Mouse (Mus musculus) adipocyte (in vitro differentiated cells): ENCODE data around the gene Sucla2.

ENCODE experiments used
- DNase-seq: peaks from one replicate; pipeline ENCODE4 v3.0.0-alpha.2; 2016; ENCODE audit warnings: low spot score

Gene Sucla2

DNA sequence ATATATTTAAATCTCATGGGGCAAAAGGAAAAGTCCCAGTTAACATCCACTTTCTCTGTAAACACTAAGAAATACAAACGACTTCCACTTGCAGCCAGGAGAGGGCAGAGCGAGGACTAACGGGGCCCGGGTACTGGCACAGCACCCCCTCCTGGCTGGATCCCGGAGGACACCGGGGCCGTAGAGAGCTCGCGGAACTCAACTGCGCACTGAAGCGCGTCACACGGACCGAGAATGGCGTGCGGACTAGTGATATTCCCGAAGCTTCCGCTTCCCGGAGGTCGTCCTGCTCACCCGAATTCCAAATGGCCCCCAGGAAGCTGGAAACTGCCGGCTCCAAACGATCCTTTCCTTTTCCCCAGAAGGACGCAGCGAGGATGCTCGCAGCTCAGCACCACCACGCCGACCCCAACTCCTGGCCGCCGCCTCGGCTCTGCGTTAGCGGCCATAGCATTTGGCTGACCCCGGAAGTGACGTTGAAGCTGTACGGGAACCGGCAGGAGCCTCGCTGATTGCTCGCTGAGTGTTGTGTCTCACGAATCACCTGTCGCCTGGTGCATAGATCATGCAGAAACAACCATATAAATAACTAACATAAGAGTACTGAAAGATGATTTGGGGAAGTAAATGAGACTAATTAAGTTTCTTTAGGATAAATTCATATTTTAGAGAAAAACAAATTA is at the start of gene Sucla2:
Sucla2 (plus strand) TSS at position 554 of the 683 bp plus-strand sequence.
- peak; percentile 97 for DNase-seq

DNA sequence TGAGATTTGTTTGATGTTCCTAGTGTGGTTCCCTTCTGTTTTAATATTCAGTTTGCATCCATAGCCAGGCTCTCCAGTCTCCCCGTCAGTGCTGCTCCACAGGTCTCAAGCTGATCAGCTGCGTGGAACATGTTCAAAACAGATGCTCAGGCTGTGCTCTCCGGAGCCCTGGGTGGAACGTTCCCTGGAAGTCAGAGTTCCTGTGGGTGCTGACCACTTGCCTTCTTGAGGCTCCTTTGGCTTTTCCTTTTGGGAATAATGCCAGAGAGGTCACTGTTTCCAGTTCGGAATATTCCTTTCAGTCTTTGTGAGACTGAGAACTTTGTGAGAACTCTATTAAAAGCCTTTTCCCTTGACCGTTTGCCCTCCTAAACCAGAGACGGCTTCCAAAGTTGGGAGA is 49.6 kb upstream of the Sucla2 start:
- peak; percentile 22 for DNase-seq

DNA sequence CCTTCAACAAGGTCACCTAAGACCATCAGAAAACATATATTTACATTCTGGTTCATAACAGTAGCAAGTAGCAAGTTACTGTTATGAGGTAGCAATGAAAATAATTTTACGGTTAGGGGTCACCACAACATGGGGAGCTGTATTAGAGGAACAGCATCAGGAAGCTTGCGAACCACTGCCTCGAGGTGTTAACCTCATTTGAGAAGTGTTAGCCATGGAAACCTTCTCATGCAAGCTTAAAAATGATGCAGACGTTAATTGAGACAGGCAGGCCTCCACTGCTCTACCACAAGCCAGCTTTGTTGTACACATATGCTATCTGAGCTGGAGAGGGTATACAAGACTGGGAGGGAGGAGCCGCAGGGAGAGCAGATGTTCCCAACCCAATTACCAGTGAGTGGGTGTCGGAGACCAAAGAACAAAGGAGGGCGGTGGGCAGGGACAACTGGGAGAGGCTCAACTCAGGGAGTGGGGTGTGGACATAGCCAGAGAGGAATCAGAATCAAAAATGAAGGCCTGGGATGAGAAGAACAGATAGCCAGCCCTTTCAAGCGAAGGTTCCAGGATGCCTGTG is 48.7 kb upstream of the Sucla2 start:
- no peak for DNase-seq

DNA sequence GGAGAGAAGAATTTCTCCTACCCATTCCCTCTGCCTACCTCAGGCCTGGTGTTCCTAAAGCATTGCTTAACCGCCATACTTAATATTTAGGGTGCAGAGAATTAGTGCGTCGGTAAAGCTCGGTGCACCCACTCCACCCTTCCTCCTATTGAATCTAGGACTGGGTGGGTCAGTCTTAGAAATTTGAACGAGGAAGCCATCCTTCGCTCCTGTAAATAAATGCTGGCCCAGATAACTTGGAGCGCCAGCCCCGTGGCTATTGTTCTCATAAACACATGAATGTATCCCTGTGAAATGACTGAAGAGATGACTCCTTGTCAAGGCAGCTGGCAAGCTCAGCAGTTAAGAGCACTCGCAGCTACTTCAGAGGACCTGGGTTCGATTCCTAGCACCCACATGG is 48.0 kb upstream of the Sucla2 start:
- DNase-seq = no peak

DNA sequence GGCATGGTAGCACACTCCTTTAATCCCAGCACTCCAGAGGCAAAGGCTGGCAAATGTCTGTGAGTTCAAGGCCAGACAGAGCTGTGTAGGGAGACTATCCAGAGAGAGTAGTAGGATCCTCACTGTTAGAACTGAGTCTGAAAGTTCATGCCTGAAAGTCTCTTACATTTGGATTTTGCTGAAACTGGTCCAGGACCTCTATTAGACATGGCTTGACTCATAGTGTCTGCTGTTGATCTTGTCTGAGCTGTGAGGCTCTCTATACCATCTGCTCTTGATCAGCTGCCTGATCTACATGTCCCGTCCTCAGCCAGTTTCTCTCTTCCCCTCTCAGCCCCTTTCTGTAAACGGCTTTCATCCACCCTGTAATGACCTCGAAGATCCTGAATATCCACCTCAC is 46.8 kb upstream of the Sucla2 start:
- DNase-seq = no peak

DNA sequence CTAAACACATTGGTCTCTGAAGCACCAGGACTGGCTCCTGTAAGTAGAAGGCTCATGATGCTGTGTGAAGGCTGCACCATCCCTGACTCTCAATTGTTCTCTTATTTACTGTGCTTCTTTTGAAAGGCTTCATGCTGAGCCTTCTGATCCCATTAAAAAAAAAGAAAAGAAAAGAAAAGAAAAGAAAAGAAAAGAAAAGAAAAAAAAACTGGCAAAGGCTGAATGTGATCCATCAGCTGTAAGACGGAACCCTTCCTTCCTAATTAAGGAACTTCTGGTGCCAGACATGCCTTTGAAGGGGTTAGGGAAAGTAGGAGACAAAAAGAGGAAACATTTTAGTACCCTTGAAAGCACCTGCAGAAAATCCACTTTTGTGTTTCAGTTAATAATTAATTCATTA is 45.3 kb upstream of the Sucla2 start:
- DNase-seq = no peak

DNA sequence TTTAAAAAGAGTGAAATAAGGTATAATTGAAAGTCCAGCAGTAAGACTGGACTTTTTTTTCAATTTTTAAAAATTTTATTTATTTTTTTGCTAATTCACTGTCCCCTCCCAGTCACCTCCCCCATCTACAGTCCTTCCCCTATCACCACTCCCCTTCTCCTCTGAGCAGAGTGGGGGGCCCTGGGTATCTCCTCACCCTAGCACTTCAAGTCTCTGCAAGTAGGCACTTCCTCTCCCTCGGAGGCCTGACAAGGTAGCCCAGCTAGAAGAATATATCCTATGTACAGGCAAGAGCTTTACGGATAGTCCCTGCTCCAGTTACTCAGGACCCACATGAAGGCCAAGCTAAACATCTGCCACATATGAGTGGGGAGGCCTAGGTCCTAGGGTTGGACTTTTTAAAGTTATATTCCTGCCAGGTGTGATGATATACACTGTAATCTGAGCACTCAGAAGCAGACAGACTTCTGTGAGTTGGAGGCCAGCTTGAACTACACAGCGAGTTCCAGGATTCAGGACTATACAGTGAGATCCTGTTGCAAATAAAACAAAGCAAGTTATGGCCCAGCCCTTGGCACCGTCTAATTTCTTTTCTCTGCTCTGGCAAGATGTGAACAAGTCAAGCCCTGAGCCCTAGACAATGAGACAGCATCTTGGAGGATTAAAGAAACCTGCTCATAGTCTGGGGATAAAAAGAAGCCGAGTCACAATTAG is 41.4 kb upstream of the Sucla2 start:
- DNase-seq = no peak

DNA sequence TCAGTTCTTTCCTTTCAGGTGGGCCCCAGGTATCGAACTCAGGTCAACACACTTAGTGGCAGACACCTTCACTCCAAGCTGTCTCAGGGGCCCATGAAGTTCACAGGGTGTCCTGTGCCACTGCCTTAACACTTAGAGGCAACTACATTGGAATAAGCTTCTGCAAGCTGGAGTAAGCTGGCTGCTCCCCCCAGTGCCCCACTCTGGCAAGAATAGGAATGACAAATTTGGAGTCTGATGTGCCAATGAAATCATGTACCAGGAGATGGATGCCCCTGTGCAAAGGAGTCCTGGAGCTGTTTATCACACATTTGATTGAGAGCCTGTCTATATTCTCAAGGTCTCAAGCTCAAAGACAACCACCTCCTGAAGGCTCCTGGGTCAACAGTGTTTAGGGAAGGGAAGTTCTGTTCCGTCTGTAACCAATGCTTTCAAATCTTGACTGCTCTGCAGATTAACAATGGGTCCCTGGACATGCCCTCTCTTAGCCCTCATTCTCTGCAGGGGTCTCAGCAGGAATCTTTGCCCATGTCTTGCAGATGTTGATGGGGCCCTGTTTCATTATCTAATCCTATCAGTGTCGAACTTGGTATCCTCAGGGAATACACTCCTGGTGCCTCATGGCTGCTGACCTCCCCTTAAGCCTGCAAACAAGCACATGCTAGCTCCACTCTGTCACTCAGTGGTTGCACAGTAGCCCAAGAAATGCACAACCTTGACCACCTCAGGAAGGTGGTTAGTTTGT is 40.6 kb upstream of the Sucla2 start:
- DNase-seq = no peak

DNA sequence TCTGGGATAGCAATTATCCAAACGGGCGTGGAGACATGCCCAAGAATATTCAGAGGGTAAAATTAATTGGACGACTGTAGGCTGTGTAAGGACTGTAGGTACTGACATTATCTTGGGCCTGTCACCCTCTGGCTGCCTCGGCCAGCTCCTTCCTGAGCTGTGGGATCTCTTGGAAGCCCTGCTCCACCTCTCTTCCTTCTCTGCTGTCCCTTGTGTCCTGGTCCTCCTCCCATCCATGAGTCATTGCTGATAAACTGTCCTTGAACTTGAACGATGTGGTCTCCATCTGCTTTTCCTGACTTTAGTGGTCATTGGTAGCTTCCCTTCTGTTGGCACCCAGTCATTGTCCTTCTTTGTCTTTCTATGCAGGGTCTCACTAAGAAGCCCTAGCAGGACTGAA is 38.5 kb upstream of the Sucla2 start:
- no peak for DNase-seq

DNA sequence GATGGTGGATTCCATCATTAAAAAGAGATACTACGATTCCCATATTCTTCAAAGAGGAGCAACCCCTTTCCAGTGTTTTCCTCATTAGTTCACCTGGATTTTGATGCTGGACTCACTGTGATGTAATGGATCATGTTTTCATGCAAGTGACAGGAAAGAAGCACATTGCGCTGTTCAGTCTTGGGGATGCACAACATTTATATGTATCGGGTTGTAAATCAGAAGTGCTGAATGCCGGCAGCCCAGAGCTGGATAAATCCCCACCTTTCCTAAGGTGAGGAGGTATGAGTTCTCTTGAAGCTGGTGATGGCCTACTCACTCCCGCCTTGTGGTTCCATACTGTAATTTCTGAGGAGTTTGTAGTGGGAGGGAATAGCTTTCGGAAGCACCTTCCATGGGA is 31.8 kb upstream of the Sucla2 start:
- DNase-seq = no peak

DNA sequence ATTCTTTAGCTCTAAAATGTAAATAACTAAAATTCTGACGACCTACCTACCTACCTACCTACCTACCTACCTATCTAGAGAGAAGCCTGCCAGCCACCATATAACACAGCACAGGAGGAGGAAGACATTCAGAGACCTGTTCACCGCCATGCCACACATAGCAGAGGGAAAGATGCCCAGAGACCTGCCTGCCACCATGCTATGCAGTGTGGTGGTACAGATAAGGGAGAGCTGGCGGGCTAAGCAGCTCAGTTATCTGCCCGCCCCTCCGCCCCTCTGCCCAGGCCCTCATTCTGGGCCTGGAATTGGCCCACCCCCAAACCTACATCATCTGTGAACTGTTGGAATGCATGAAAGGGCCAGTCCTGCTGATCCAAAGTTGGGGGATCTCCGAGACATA is 31.0 kb upstream of the Sucla2 start:
- DNase-seq = no peak

DNA sequence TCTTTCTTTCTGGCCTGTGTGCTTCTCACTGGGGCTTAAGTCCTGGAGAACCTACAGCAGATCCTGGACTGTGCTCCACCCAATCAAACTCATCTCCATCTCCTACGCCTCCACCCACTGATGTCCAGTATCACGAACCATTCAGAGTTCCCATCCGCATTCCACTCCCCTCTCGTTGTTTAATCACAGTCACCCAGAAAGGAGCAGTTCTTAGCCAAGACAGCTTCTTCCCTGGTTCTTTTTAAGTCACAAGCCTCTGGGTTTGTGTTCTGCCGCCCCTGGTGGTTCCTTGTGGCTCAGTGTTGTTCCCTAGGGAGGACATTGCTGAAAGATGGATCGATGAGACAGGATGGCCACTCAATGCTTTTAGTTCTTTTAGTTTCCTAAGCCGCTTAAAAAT is 29.4 kb upstream of the Sucla2 start:
- no peak for DNase-seq

DNA sequence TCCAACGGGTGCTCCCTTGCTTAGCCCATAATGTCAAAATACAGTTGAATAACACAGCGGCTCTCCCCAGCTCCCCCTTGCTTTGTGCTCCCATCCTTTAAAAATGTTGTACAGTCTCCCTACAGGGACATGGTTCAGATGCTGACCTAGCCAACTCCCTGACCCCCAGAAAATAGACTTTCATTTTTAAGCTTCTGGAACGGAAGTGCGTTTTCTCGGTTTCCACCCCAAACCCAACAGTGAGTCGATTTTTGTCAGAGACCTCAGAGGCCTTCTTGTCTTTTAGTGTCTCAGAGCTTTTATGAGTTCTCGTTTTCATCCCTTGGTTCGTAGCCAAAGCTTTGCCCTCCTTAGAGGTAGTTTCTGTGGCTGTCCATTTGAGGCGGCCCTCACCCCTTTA is 23.8 kb upstream of the Sucla2 start:
- no peak for DNase-seq

DNA sequence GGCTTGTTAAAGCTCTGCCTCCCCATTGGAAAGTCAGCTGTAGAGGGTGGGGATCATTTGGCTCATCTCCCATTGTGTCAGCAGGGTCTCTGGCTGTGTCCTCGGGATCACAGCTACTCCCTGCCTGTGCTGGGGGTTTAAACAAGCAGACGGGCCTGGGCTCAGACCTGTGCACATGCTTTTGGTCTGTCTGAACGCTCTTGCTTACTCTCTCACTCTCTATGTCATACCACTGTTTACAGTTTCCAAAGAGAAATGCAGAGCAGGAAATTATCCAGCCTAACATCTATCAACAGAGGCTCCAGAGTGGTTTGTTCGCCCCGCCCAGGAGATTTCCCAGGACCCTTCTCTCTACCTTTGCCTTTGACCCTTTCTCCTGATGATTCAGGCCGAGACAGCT is 23.4 kb upstream of the Sucla2 start:
- DNase-seq = no peak

DNA sequence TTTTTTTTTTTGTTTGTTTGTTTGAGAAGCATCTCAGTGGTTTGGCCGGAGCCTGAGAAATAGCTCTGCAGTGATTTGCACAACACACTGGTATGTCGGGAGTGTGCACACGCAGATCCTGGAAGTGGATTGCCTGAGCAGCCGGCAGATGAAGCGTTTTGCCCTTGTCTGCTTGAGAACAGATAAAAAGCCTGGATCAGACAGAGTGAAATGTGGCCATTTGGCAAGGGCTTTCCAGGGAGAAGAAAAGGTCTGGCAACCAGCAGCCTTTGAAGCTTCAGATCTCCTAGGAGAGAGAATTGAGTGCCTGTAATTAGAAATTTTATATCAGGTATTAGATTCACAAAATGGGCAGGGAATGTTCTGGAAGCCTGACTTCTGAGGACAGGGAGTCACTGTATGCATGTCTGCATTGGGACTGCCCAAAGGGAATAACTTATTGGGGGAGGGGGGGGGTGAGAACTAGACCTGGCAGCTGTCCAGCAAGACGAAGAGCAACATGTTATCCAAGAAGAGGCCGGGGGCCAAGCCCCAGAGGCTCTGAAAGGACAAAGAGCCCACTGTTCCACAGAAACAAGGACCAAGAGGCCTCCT is 22.4 kb upstream of the Sucla2 start:
- peak; percentile 31 for DNase-seq

DNA sequence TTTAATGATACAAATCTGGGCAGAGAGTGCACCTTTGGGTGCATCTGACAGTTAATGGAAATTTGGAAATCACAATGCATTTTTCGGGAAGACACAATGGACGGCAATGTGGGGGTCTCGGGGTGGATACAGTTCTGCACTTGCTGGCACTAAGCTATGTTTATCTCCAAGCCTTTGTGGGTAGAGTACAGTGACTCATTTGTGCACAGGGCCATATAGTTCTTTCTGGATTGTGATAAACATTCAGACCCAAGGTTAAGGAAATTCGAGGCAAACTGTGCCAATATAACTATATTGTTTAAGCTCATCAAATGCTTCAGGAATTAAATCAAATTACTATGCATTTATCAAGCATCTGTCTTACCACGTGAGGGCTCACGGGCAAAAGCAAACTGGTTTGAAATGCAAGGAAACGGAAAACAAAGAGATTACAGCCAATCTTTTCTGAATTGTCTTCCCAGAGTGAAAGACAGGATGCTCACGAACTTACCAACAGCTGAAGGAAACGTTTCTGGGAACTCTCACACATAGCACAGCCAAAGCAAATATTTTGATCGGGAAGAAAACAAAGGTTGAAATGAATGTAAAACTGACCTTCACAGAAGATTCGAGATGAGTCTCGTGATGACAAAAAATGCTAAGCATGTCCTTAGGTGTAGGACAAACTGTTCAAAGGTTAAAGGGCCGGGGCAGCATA is 21.7 kb upstream of the Sucla2 start:
- no peak for DNase-seq

DNA sequence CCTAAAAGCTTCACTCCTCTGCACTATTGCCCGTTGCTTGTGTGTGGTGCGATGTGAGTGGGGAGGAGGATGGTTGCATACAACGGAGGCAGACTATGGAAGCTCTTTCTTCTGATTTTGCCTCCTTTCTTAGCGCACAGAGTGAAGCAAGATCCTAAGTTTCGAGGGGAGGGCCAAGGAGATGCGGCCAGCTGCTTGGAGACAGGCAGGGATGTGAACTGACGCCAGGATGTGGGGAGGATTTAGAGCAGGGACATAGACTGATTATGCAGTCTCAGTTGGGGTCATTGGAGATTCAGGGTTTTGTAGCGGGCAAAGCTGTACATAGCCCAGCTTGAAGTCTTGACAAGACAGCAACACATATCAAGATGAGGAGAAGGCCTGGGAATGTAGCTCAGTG is 18.8 kb upstream of the Sucla2 start:
- DNase-seq = no peak

DNA sequence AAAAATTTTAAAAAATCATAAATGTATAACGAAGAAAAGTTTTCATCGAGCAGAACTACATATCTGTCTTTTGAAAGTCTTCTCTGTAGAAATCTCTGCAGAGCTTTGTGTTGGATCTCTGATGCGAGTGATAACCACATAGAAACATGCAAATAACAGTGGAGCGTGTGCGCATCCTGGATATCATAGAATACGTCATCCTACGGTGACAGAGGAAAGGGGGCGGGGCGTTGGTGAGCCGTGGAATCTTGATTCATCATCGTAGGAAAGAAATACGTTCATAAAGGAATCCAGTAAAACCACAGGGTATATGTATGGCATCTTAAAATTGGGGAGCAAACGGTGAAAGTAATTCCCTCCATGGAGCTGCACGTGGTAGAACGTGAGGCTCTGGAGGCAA is 17.9 kb upstream of the Sucla2 start:
- no peak for DNase-seq

DNA sequence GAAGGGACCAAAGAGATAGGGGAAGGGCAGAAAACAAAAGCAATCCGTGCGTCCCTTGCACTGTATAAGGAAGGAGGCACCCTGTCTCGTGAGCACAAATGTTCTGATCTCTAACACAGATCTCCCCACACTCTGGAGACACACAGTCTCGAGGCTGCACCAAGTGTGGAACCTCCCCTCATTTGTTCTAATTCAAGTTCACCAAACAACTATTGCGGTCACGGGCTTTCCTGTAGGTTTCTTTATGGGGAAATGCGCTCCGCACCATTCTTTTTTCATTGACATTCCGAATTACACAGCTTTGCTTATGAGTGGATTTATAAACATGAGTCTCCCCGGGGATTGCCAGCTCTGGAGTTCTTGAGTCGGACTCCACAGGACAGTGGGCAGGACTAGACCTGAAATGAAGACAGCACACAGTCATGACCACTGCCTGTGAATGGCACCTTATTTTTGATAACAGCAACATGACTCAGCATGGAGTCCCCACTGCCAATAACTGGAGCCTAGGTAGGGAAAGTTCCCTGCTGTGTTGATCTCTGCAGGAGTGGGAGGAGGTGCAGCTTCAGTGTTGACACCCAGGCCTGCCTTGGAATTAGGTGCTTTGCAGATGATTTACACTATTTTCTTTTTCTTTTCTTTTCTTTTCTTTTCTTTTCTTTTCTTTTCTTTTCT is 17.3 kb upstream of the Sucla2 start:
- DNase-seq = no peak

DNA sequence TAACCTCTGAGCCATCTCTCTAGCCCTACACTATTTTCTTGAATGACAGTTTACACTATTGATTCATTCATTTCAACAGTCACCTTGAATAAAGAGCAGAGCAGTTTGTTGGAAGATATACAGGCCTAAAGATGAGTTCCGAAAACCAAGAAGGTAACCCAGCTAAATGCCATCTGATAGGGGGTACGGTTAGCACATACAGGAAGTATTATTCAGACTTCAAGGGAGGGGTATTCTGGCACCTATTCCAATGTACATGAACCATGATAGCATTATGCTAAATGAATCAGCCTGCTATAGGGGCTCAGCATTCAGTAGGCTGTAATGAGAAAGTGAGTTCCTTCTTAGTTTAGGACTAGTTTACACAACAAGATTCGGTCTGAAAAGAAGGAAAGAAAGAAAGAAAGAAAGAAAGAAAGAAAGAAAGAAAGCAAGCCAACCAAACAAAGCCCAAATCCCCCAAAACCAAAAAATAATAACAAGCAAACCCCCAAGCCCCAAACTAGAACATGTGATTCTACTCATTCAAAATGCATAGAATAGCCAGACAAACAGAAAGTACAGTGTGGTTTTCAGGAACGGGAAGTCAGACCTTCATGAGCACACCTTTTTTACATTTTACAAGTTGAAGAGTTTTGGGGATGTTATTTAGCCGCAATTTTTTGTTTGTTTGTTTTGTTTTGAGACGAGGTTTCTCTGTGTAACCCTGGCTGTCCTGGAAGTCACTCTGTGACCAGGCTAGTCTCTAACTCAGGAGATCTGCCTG is 16.3 kb upstream of the Sucla2 start:
- no peak for DNase-seq
